Mouse (Mus musculus) gastrocnemius, adult 2 months (tissue): Measurements from ENCODE around the gene Prokr1. TPM values are rescaled to one million over a fixed set of nuclear protein-coding genes. Genes with fewer than 3 reads are reported as not detected.
"Not testable (repeated sequence)": the region's sequence is repeated elsewhere in the genome, so short reads cannot be mapped to it uniquely, and the experiment has no call there.

ENCODE experiments used
- DNase-seq: peaks from one replicate; pipeline ENCODE4 v3.0.0; 2022
- H3K27ac ChIP-seq: fragments of 200-600 bp; 2 replicates; pipeline ENCODE4 v1.8.1; 2022; ENCODE audit warnings: mild to moderate bottlenecking
- H3K4me3 ChIP-seq: fragments of 200-600 bp; 2 replicates; pipeline ENCODE4 v1.8.1; 2022; ENCODE audit warnings: mild to moderate bottlenecking, moderate library complexity
- CTCF ChIP-seq: fragments of 200-600 bp; IDR thresholded peaks from 2 replicates; pipeline ENCODE4 v1.8.1; 2022; ENCODE audit warnings: antibody characterized with exemption, mild to moderate bottlenecking, moderate library complexity
- intact Hi-C: fragments of 180-260 bp; cut with DNase I; formaldehyde crosslinking; loops from one replicate; pipeline ENCODE4 v1.15.1; 2025
- long read RNA-seq, 2 experiments: library from polyadenylated mRNA; stranded (forward); transcript quantifications; one replicate each; pipeline ENCODE4 v2.0.0; 2021
- total RNA-seq, 2 experiments: library from RNA; stranded (reverse); gene quantifications; 2 replicates each; pipeline ENCODE4 v1.2.3; 2021

The Prokr1 gene
- 1 to 10 TPM; 2.1 to 2.7 TPM for total RNA-seq
- long read RNA-seq, experiment 1, partial matches to known transcripts = 0 of 1 reads
- long read RNA-seq, experiment 1, other reads (novel, unspliced or antisense) = 1 of 1 reads
- long read RNA-seq, experiment 2, full-length matches to known transcripts = 1 of 2 reads
- long read RNA-seq, experiment 2, partial matches to known transcripts = 0 of 2 reads
- long read RNA-seq, experiment 2, other reads (novel, unspliced or antisense) = 1 of 2 reads

DNA sequence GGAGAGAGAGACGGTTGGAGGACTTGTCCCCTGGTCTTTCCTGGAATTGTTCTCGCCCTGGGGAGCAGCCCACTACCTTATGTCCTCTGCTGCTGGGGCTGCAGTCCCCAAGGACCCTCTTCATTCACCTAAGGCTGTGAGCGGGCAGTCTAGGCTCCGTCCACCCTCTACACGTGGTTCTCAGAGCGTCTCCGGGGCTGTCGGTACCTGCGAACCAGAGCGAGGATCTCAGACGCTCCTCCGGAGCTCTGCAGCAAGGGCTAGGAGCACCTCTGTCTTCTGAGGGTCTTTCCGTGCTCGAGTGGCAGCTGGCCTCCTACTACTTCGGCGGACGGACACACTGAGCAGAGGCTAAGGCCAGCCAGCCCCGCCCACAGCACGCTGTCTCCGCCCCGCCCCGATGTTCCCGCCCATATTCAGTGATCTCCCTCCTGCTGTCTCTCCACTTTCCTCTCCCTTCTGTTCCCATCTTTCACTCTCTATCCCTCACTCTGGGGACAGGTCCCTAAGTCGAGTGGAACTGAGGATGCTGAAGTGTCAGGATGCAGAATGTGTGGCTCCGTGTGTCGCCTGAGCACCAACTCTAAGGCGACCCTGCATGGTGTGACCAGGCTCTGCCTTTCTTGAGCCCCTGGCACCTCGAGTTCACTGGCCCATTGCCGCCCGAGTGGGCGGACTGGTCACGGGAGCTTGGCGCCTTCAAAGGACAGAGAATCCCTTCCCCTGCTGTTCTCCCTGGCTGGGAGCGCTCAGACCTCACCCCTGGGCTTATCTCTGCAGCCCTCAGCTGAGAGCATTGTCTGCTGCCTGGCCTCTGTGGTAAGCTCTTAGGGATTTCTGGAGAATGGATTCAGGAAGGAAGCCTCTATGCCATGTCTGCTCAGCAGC is at the start of gene Prokr1:
Gene Prokr1 (minus strand): TSS at position 350 of the 888 bp plus-strand sequence.
- peak within 1 kb of the TSS; percentile 78 for H3K4me3 ChIP-seq
- peak; percentile 79 for DNase-seq
- TF ChIP-seq CTCF = no peak
- H3K27ac ChIP-seq = peak within 1 kb of the TSS; percentile 78
- intact Hi-C loops = no loop called here

GRCm38 (mm10) chr6:87638134-87638660 is 47.7 kb upstream of the Prokr1 start:
- no peak for TF ChIP-seq CTCF

DNA sequence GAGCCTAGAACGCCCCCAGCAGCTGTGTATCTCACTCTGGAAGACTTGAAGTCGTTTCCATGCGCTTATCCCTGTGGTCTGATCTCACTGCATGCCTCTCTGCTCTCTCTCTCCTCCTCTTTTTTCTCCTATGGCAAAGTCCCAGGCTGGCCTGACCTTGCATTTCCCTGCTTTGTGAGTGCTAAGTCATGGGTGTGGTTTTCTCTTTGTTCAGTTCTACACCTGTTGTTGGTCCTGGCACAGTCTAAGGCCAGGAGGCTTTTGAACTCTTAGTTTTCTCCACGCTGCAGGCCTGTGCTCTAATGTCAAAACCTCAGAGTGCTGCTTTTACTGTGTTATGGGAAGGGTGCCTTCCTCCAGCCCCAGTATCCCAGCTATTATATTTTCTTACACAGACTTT is 41.6 kb upstream of the Prokr1 start:
- no peak for DNase-seq
- intact Hi-C loops = no loop called here
- Histone ChIP-seq H3K27ac (no peak overlapping the region), H3K4me3 (no peak overlapping the region)
- TF ChIP-seq CTCF = no peak

More at GRCm38 (mm10) chr6:87638134-87638660, 47.7 kb upstream of the Prokr1 start:
- no peak for DNase-seq
- Histone ChIP-seq H3K4me3 (no peak overlapping the region), H3K27ac (no peak overlapping the region)
- intact Hi-C loops = no loop called here

- DNase-seq, H3K4me3 ChIP-seq, H3K27ac ChIP-seq, intact Hi-C loops: not testable (repeated sequence)
Observed at GRCm38 (mm10) chr6:87628936-87629335, 38.4 kb upstream of the Prokr1 start.

GRCm38 (mm10) chr6:87623151-87623550 is 32.6 kb upstream of the Prokr1 start:
- Histone ChIP-seq H3K4me3 (no peak overlapping the region), H3K27ac (no peak overlapping the region)
- intact Hi-C loops = no loop called here
- no peak for TF ChIP-seq CTCF
- no peak for DNase-seq

GRCm38 (mm10) chr6:87621281-87621680 is 30.7 kb upstream of the Prokr1 start:
- no peak overlapping the region for H3K4me3 ChIP-seq
- TF ChIP-seq CTCF = no peak
- intact Hi-C loops = no loop called here
- H3K27ac ChIP-seq = no peak overlapping the region
- no peak for DNase-seq

GRCm38 (mm10) chr6:87618021-87618420 is 27.5 kb upstream of the Prokr1 start:
- Histone ChIP-seq H3K27ac (no peak overlapping the region), H3K4me3 (no peak overlapping the region)
- no peak for TF ChIP-seq CTCF
- DNase-seq = no peak
- intact Hi-C loops = no loop called here

DNA sequence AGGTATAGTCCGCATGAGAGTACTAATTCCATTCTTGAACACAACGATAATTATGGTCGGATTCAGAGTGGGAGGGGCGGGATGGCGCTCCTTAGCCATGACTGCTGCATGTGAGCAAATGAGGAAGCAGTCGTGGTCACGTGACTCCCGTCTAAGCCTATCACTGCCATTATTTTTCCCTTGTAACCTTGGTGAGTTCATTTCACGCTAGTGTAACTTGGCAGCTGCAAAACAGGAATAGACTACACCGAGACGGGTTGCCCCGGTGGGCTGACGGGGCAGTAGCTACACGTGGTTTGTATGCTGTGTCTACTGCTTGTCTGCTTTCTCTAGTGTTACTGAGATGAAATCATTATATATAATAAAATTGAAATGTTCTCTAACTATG is 25.1 kb upstream of the Prokr1 start:
- no peak for TF ChIP-seq CTCF
- no peak overlapping the region for H3K27ac ChIP-seq
- H3K4me3 ChIP-seq = no peak overlapping the region
- DNase-seq = no peak
- intact Hi-C loops = loop anchor here (2.0 kb wide), 1 partner anchor 55 kb away; no protein-coding TSS in a partner anchor

- intact Hi-C loops = loop anchor here (2.0 kb wide), 1 partner anchor 56 kb away; no protein-coding TSS in a partner anchor
- H3K27ac ChIP-seq = no peak overlapping the region
- TF ChIP-seq CTCF = peak; percentile 48
- DNase-seq = peak; percentile 66
- H3K4me3 ChIP-seq = no peak overlapping the region
Observed at GRCm38 (mm10) chr6:87614794-87615695, 24.5 kb upstream of the Prokr1 start.

DNA sequence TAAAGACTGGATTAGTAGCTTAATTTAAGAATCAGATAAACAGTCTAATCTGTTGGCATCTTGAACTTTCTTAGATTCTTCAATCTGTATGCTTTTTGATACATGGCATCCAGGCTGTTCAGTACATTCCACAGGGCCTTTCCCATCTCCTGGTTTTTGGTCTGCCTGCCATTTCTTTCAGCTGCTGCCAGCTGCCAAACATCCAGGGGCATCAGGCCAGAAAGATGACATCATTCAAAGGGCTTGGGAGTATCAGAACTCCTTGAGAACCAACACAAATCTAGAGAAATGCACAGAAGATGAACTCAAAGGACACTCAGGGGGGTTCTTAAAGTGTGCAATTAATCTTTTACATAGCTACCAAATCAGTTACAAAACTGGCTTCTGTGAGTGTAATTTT is 9.3 kb upstream of the Prokr1 start:
- DNase-seq = peak; percentile 65
- Histone ChIP-seq H3K27ac (no peak overlapping the region), H3K4me3 (no peak overlapping the region)
- TF ChIP-seq CTCF = no peak
- intact Hi-C loops = no loop called here

DNA sequence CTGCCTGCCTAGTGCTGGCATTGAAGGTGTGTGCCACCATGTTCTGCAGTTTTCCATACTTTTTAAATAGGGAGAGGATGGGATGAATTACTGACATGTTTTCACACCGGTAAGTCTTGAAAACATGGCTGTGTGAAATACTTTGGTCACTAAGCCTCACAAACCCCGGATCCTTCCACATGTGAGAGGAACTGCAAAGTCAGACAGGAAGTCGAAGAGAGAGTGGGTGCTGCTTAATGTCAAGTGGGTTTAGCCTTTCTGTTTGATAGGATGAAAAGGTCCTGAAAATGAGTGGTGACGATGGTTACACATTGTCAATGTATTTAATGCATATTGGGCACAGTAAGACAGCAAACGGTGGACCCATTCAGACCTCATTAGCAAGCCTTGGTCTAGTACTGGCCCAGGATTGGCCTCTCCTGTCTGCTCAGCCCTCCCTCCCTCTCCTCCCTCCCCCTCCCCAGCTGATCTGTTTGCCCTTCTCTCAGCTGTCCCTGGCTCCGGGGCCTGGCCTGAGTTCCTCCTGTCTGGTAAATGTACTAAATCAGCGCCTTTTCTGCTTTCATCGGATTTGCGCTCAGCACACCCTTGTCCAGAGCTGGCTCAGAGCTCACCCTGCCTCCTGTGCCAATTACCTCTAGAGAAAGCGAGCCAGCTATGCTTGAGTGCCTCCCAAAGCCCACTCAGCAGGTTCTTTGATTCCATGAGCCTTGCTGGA is 6.7 kb upstream of the Prokr1 start:
- TF ChIP-seq CTCF = no peak
- H3K4me3 ChIP-seq = no peak overlapping the region
- DNase-seq = peak; percentile 48
- intact Hi-C loops = no loop called here
- H3K27ac ChIP-seq = no peak overlapping the region

- no peak for DNase-seq
- intact Hi-C loops = no loop called here
- no peak overlapping the region for H3K27ac ChIP-seq
Observed at GRCm38 (mm10) chr6:87594188-87594587, 3.6 kb upstream of the Prokr1 start.

More at GRCm38 (mm10) chr6:87594188-87594587, 3.6 kb upstream of the Prokr1 start:
- TF ChIP-seq CTCF = no peak
- H3K4me3 ChIP-seq = no peak overlapping the region
